Mouse (Mus musculus) forebrain, embryonic 11.5 days (tissue): ENCODE data around the gene Vkorc1l1. TPM values are rescaled to one million over a fixed set of nuclear protein-coding genes. Genes with fewer than 3 reads are reported as not detected.

ENCODE experiments used
- ATAC-seq: fragments of 200-750 bp; cut with Nextera tagmentation; replicated peaks from 2 replicates; pipeline ENCODE4 v1.8.0; 2017; ENCODE audit warnings: moderate TSS enrichment; ENCODE audit not compliant: low FRiP score
- DNase-seq: peaks from one replicate; pipeline ENCODE4 v3.0.0-alpha.2; 2017; ENCODE audit warnings: low spot score
- H3K27ac ChIP-seq: fragments of 300-500 bp; sonication (generic); 2 replicates; pipeline ENCODE4 v1.5.1; 2014; ENCODE audit warnings: low read depth, low read length
- H3K27me3 ChIP-seq: fragments of 300-500 bp; sonication (generic); 2 replicates; pipeline ENCODE4 v1.6.1; 2014; ENCODE audit warnings: mild to moderate bottlenecking, low read length, mixed read lengths; ENCODE audit not compliant: control insufficient read depth, insufficient read depth
- H3K36me3 ChIP-seq: fragments of 300-500 bp; sonication (generic); 2 replicates; pipeline ENCODE4 v1.6.1; 2014; ENCODE audit warnings: mild to moderate bottlenecking, low read length, moderate library complexity, mixed read lengths; ENCODE audit not compliant: control insufficient read depth, insufficient read depth
- H3K4me1 ChIP-seq: fragments of 300-500 bp; sonication (generic); replicated peaks from 2 replicates; pipeline ENCODE4 v1.6.1; 2014; ENCODE audit warnings: low read length, mixed read lengths; ENCODE audit not compliant: control insufficient read depth, insufficient read depth
- H3K4me2 ChIP-seq: fragments of 300-500 bp; sonication (generic); 2 replicates; pipeline ENCODE4 v1.6.1; 2014; ENCODE audit warnings: low read depth, mild to moderate bottlenecking, low read length, moderate library complexity, mixed read lengths; ENCODE audit not compliant: severe bottlenecking
- H3K4me3 ChIP-seq: fragments of 300-500 bp; sonication (generic); 2 replicates; pipeline ENCODE4 v1.5.1; 2014; ENCODE audit warnings: low read depth, low read length
- H3K9ac ChIP-seq: fragments of 300-500 bp; sonication (generic); 2 replicates; pipeline ENCODE4 v1.6.1; 2014; ENCODE audit warnings: low read length
- H3K9me3 ChIP-seq: fragments of 300-500 bp; sonication (generic); 2 replicates; pipeline ENCODE4 v1.6.1; 2016; ENCODE audit warnings: low read length, mixed read lengths; ENCODE audit not compliant: control insufficient read depth
- WGBS: fragments of 180-500 bp; shearing (Covaris S2); extraction: QIAGEN DNeasy Blood & Tissue Kit; methylation state at CpG from one replicate; pipeline ENCODE4 v1.1.7; 2014; 5-methylcytosine and 5-hydroxymethylcytosine counted together
- polyA plus RNA-seq: library from polyadenylated mRNA; unstranded; fragments of >200 nt; fragmentation: Nextera tagmentation; extraction: Ambion mirVana; gene quantifications from 2 replicates; pipeline ENCODE4 v1.2.1, GENCODE M21; 2014

Gene Vkorc1l1
- polyA plus RNA-seq, 1 experiment from 2014 or later = 35.7 TPM

DNA sequence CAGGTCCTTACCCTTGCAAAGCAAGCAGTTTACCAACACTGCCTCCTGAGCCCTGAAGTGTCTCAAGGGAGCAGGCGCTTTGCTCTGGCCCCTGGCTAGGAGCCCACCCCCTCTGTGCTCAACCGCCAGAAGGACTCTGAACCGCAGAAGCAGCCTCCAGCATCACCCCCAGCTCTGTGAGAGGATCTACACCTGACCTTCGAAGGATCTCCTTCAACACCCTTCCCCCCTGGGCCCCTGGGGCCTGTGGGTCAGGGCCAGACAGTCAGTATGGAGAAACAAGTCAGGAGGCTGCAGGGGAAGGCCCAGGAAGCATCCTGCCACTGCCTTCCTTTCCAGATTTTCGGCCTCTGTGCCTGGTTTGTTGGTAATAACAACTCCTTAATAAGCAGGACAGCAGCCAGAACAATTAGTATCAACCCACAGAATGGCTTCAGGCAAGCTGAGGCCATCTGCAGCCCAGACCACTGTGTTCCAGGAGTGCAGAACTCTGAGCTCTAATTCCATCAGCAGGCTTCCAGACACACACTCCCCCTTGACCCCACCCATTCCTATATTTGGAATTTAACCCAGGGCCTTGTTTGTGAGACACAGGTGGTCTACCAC lies 79.7 kb downstream of the Vkorc1l1 start:
- DNase-seq = no peak
- ATAC-seq = no peak
- H3K27me3 ChIP-seq = no peaks in the 10 kb centered on the region
- no peaks in the 10 kb centered on the region for H3K4me1 ChIP-seq
- no peak overlapping the region for H3K27ac ChIP-seq
- no peaks in the 10 kb centered on the region for H3K9me3 ChIP-seq
- no peak overlapping the region for H3K4me3 ChIP-seq
- WGBS = 70% methylated on average over 5 of the region's 5 CpGs
- no peaks in the 10 kb centered on the region for H3K36me3 ChIP-seq
- H3K9ac ChIP-seq = no peak overlapping the region
- no peak overlapping the region for H3K4me2 ChIP-seq

DNA sequence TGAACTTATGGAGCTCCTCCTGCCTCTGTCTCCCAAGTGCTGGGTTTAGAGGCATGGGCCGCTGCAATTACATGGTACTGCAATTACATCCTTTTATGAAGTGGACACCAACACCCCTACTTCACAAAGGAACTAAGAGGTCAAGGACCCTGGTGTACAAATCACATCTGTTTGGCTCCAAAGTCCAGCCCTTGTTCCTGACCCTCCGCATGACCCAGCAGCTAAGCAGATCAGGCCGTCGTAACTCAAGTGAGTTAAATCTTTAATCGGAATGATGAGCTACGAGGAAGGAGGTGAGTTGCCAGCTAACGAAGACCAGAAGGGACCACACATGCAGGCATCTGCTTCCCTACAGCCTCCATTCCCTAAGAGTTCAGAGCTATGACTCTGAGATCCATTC lies 80.6 kb downstream of the Vkorc1l1 start:
- Histone ChIP-seq H3K27me3 (no peaks in the 10 kb centered on the region), H3K4me3 (no peak overlapping the region), H3K4me2 (no peak overlapping the region), H3K4me1 (no peaks in the 10 kb centered on the region), H3K9me3 (no peaks in the 10 kb centered on the region), H3K9ac (no peak overlapping the region), H3K27ac (no peak overlapping the region), H3K36me3 (no peaks in the 10 kb centered on the region)
- ATAC-seq (no peak), DNase-seq (no peak)
- 76% methylated on average over 7 of the region's 7 CpGs for WGBS

DNA sequence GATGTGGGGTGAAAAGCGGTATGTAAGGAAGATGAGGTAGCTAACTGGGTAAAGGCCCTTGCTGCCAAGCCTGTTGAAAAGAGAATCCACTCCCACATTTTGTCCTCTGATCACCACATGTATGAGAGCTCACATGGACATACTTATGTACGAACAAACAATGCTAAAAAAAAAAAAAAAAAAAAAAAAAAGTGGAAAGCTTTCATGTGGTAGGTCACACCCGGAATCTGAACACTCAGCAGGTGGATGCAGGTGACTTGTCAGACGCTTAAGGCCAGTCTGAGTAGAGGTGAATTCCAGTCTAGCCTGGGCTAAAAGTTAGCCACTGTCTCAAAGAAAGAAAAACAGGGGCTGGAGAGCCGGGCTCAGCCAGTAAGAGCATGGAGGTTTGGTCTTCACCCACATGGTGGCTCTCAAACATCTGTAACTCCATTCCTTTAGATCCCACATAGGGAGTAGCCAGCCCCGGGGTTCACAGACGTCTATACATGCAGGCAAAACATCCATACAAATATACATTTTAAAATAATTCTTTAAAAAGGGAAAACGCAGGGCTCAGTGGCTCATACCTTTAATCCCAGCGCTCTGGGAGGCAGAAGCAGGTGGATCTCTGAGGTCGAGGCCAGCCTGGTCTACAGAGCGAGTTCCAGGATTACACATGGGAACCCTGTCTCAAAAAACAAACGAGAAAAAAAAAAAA lies 81.4 kb downstream of the Vkorc1l1 start:
- H3K36me3 ChIP-seq = no peaks in the 10 kb centered on the region
- WGBS = 43% methylated on average over 12 of the region's 12 CpGs
- peak overlapping the region; percentile 72; the same call in 1 of the 2 replicates for H3K4me2 ChIP-seq
- H3K4me3 ChIP-seq = peak overlapping the region; percentile 48; the same call in 1 of the 2 replicates
- DNase-seq (no peak), ATAC-seq (no peak)
- H3K27ac ChIP-seq = no peak overlapping the region
- no peaks in the 10 kb centered on the region for H3K4me1 ChIP-seq
- H3K9ac ChIP-seq = no peak overlapping the region
- no peaks in the 10 kb centered on the region for H3K27me3 ChIP-seq
- no peaks in the 10 kb centered on the region for H3K9me3 ChIP-seq

DNA sequence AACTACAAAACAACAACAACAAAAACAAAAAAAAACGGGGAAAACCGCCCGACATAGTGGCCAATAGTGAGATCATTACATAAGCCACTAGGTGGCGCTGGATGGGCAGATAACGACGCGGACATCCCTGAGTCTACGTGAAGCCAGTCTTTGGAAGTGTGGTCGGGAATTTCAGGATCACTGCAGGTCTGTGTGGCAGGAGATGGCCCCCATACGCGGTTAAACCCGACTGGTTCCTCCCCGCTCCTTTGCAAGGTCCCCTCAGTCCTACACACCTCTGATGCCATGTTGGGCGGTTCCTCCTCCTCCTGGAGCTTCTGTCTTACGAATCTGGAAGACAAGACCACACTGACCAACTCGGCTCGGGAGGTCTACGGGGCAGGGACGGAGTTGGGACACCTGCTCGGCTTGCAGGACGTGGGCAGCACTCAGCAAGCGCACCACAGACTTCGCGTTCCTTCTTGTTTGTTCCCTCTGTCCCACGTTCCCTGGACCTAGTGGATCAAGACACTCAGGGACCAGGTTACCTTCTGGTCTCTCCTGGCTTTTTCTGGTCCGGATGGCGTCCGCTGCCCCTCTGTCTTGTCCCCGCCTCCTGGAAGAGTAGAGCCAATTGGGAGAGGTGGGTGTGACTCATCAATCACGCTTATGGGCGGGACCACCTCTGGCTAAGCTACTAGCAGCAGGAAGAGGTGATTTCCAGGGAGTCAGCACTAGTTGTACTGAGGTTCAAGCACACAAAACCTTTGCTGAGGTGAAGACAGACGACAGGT lies 82.2 kb downstream of the Vkorc1l1 start:
- ATAC-seq = peak; percentile 92
- Histone ChIP-seq H3K4me3 (peak overlapping the region; percentile 48), H3K27me3 (no peaks in the 10 kb centered on the region), H3K27ac (peak overlapping the region; percentile 43; the same call in 1 of the 2 replicates), H3K4me2 (peak overlapping the region; percentile 72), H3K9ac (peak overlapping the region; percentile 60), H3K4me1 (no peaks in the 10 kb centered on the region), H3K9me3 (no peaks in the 10 kb centered on the region), H3K36me3 (no peaks in the 10 kb centered on the region)
- under 1% methylated on average over 32 of the region's 32 CpGs for WGBS
- DNase-seq = peak; percentile 88

DNA sequence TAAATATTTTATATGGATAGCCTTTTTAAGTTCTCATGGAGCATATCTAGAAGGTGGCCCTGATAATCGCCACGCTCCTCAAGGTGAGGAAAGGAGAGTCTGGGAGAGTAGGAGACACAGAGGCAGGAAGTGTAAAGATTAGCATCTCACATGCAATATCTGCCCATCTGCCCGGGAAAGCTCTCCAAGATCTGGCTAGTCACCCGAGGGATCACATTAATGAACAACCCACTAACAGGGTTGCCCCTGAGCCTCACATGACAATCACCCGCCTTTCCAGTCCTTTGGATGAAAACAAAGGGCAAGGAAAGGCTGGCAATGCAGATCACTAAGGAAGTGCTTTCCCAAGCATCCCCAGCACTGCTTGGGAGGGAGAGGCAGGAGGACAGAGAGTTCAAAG lies 85.4 kb downstream of the Vkorc1l1 start:
- Histone ChIP-seq H3K9me3 (no peaks in the 10 kb centered on the region), H3K27ac (no peak overlapping the region), H3K4me1 (no peaks in the 10 kb centered on the region), H3K27me3 (no peaks in the 10 kb centered on the region), H3K36me3 (no peaks in the 10 kb centered on the region), H3K4me2 (no peak overlapping the region), H3K4me3 (no peak overlapping the region), H3K9ac (no peak overlapping the region)
- 75% methylated on average over 5 of the region's 5 CpGs for WGBS
- ATAC-seq = no peak
- no peak for DNase-seq

DNA sequence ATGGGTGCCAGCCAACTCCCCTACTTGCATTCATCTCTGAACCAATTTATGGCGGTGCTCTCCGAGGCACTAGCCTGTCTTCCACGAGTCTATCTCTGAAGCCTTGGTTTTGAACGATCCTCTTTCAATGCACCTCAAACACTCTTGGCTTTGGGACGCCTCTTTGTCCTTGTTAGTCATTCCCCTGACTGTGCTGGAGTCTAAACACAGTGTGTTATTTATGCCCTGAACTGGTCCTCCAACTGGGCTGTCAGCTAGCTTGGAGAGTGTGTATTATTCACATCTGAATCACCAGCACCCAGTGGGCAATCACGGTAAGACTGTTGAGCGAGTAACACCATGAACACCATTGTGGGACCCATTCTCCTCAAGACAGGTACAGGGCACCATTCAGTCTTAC lies 85.9 kb downstream of the Vkorc1l1 start:
- ATAC-seq (no peak), DNase-seq (no peak)
- Histone ChIP-seq H3K9me3 (no peaks in the 10 kb centered on the region), H3K4me1 (no peaks in the 10 kb centered on the region), H3K9ac (no peak overlapping the region), H3K27me3 (no peaks in the 10 kb centered on the region), H3K4me2 (no peak overlapping the region), H3K36me3 (no peaks in the 10 kb centered on the region), H3K4me3 (no peak overlapping the region), H3K27ac (no peak overlapping the region)
- 87% methylated on average over 7 of the region's 7 CpGs for WGBS

DNA sequence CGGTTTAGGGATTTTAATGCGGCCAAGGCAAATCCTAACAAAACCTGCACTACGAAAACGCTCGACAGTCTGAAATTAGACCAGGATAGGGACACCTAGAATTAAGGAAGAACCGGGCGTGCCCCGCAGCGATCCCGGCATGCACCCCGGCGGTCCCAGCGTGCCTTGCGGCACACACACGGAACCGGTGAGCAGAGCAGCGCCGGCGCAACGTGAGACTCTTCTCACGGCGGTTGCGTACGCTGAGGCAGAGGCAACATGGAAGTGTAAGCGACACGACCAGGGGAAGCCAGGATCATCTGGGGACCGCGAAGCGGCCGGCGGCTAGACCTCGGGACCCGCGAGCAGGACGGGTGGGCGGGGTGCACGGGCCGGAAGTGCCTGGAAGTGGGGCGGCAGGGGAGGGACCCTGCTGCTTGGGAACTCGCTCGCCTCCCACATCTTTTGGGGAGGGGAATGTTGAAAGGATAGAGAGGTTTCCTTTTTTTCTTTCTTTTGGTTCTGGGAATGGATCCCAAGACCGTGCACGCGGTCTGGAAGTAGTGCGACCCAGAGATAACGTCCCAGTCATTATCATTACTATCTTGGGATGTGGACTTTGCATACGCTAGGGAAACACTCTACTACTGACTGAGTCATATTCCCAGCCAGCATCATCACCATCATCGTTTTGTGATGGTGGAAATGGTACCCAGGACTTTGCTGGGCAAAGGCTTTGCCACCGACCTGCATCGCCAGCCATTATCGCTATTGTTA lies 87.5 kb downstream of the Vkorc1l1 start, which contains the start of the genes Asl and Crcp:
Asl (minus strand) TSS at position 106 of the 756 bp plus-strand sequence.
Crcp (plus strand) TSS at position 149 of the 756 bp plus-strand sequence.
- peak; percentile 80 for ATAC-seq
- Histone ChIP-seq H3K9me3 (no peaks in the 10 kb centered on the region), H3K4me2 (peak within 1 kb of the TSS; percentile 91), H3K36me3 (no peaks in the 10 kb centered on the region), H3K27me3 (no peaks in the 10 kb centered on the region), H3K9ac (peak within 1 kb of the TSS; percentile 84), H3K4me3 (peak within 1 kb of the TSS; percentile 63), H3K27ac (peak within 1 kb of the TSS; percentile 76), H3K4me1 (no peaks in the 10 kb centered on the region)
- WGBS = 2% methylated on average over 51 of the region's 51 CpGs
- peak; percentile 91 for DNase-seq
